Mouse (Mus musculus) ES-E14 (cell line): Measurements from ENCODE around the gene Tedc2.

Source experiments
- CHD2 ChIP-seq: IDR thresholded peaks from 2 replicates; pipeline ENCODE4 v1.6.1; 2014; ENCODE audit warnings: mild to moderate bottlenecking, low read depth, low read length, inconsistent platforms
- HCFC1 ChIP-seq: IDR thresholded peaks from 2 replicates; pipeline ENCODE4 v1.6.1; 2012; ENCODE audit warnings: low read length, inconsistent platforms, borderline replicate concordance; ENCODE audit not compliant: insufficient read depth
- MAFK ChIP-seq: IDR thresholded peaks from 2 replicates; pipeline ENCODE4 v1.6.1; 2014; ENCODE audit warnings: mild to moderate bottlenecking, low read depth, low read length, inconsistent platforms; ENCODE audit not compliant: insufficient read depth
- ZC3H11A ChIP-seq: IDR thresholded peaks from 2 replicates; pipeline ENCODE4 v1.6.1; 2012; ENCODE audit warnings: low read depth, mild to moderate bottlenecking, inconsistent platforms, low read length, borderline replicate concordance

- TF ChIP-seq HCFC1: no peak
- TF ChIP-seq ZC3H11A: no peak
- no peak for TF ChIP-seq MAFK
- no peak for TF ChIP-seq CHD2
Observed at GRCm38 (mm10) chr17:24244061-24244460, 23.4 kb upstream of the Tedc2 start.
